Mouse (Mus musculus) limb, embryonic 12.5 days (tissue): ENCODE data around the gene Cct8. TPM values are rescaled to one million over a fixed set of nuclear protein-coding genes. Genes with fewer than 3 reads are reported as not detected.

Experiments
- ATAC-seq: fragments of 200-750 bp; cut with Nextera tagmentation; 2 replicates; pipeline ENCODE4 v1.8.0; 2017; ENCODE audit warnings: low read depth, moderate TSS enrichment; ENCODE audit not compliant: insufficient number of reproducible peaks, insufficient read depth, low FRiP score, low TSS enrichment
- H3K27ac ChIP-seq: fragments of 300-500 bp; sonication (generic); 2 replicates; pipeline ENCODE4 v1.5.1; 2016; ENCODE audit warnings: mild to moderate bottlenecking, moderate library complexity
- H3K27me3 ChIP-seq: fragments of 300-500 bp; sonication (generic); 2 replicates; pipeline ENCODE4 v1.6.1; 2016; ENCODE audit warnings: mild to moderate bottlenecking, moderate library complexity
- H3K36me3 ChIP-seq: fragments of 300-500 bp; sonication (generic); 2 replicates; pipeline ENCODE4 v1.6.1; 2016; ENCODE audit warnings: mild to moderate bottlenecking, moderate library complexity
- H3K4me1 ChIP-seq: fragments of 300-500 bp; sonication (generic); replicated peaks from 2 replicates; pipeline ENCODE4 v1.6.1; 2016
- H3K4me2 ChIP-seq: fragments of 300-500 bp; sonication (generic); 2 replicates; pipeline ENCODE4 v1.6.1; 2016; ENCODE audit warnings: mild to moderate bottlenecking, moderate library complexity
- H3K4me3 ChIP-seq: fragments of 300-500 bp; sonication (generic); replicated peaks from 2 replicates; pipeline ENCODE4 v1.5.1; 2016; ENCODE audit warnings: mild to moderate bottlenecking
- H3K9ac ChIP-seq: fragments of 300-500 bp; sonication (generic); replicated peaks from 2 replicates; pipeline ENCODE4 v1.6.1; 2016; ENCODE audit warnings: mild to moderate bottlenecking, moderate library complexity
- H3K9me3 ChIP-seq: fragments of 300-500 bp; sonication (generic); 2 replicates; pipeline ENCODE4 v1.6.1; 2016; ENCODE audit warnings: mild to moderate bottlenecking, moderate library complexity
- WGBS: fragments of 180-500 bp; shearing (Covaris S2); methylation state at CpG from one replicate; pipeline ENCODE4 v1.1.7; 2016; 5-methylcytosine and 5-hydroxymethylcytosine counted together
- polyA plus RNA-seq: library from polyadenylated mRNA; unstranded; fragments of >200 nt; fragmentation: Nextera tagmentation; extraction: Ambion mirVana; gene quantifications from 2 replicates; pipeline ENCODE4 v1.2.1, GENCODE M21; 2016

The Cct8 gene
- polyA plus RNA-seq, 1 experiment from 2014 or later = 546 TPM

- H3K9me3 ChIP-seq = no peaks in the 10 kb centered on the region
- no peak overlapping the region for H3K4me2 ChIP-seq
- no peak overlapping the region for H3K27ac ChIP-seq
- no peaks in the 10 kb centered on the region for H3K36me3 ChIP-seq
- H3K4me3 ChIP-seq = no peak overlapping the region
- H3K9ac ChIP-seq = no peak overlapping the region
- H3K4me1 ChIP-seq = peaks cover 10% of the 10 kb centered on the region
- H3K27me3 ChIP-seq = no peaks in the 10 kb centered on the region
- ATAC-seq = no peak
Measured at GRCm38 (mm10) chr16:87445110-87445509, 50.6 kb downstream of the Cct8 start.

GRCm38 (mm10) chr16:87444071-87444470 is 51.6 kb downstream of the Cct8 start:
- no peak for ATAC-seq
- H3K9me3 ChIP-seq = no peaks in the 10 kb centered on the region
- H3K4me1 ChIP-seq = peaks cover 10% of the 10 kb centered on the region
- H3K36me3 ChIP-seq = no peaks in the 10 kb centered on the region
- H3K27ac ChIP-seq = no peak overlapping the region
- 65% methylated on average over 1 of the region's 1 CpGs for WGBS
- H3K4me2 ChIP-seq = no peak overlapping the region
- no peaks in the 10 kb centered on the region for H3K27me3 ChIP-seq
- H3K4me3 ChIP-seq = no peak overlapping the region
- H3K9ac ChIP-seq = no peak overlapping the region

GRCm38 (mm10) chr16:87443245-87443644 is 52.4 kb downstream of the Cct8 start:
- H3K4me2 ChIP-seq = no peak overlapping the region
- no peak overlapping the region for H3K4me3 ChIP-seq
- ATAC-seq = no peak
- no peaks in the 10 kb centered on the region for H3K36me3 ChIP-seq
- no peaks in the 10 kb centered on the region for H3K27me3 ChIP-seq
- no peak overlapping the region for H3K27ac ChIP-seq
- H3K9ac ChIP-seq = no peak overlapping the region
- no peaks in the 10 kb centered on the region for H3K9me3 ChIP-seq
- H3K4me1 ChIP-seq = peaks cover 10% of the 10 kb centered on the region

- Histone ChIP-seq H3K27ac (no peak overlapping the region), H3K36me3 (no peaks in the 10 kb centered on the region), H3K4me2 (no peak overlapping the region), H3K27me3 (no peaks in the 10 kb centered on the region), H3K4me1 (peaks cover 10% of the 10 kb centered on the region), H3K9ac (no peak overlapping the region), H3K4me3 (no peak overlapping the region), H3K9me3 (no peaks in the 10 kb centered on the region)
- ATAC-seq = no peak
- 46% methylated on average over 5 of the region's 5 CpGs for WGBS
Measured at GRCm38 (mm10) chr16:87442291-87442690, 53.4 kb downstream of the Cct8 start.

- no peaks in the 10 kb centered on the region for H3K27me3 ChIP-seq
- H3K4me2 ChIP-seq = peak overlapping the region; percentile 86
- 25% methylated on average over 9 of the region's 9 CpGs for WGBS
Measured at GRCm38 (mm10) chr16:87441089-87441488, 54.6 kb downstream of the Cct8 start.

GRCm38 (mm10) chr16:87440184-87440686 is 55.4 kb downstream of the Cct8 start, which contains the start of gene Rwdd2b:
Rwdd2b (minus strand) TSS chr16:87440573.
- Histone ChIP-seq H3K27me3 (no peaks in the 10 kb centered on the region), H3K9me3 (no peaks in the 10 kb centered on the region), H3K27ac (peak within 1 kb of the TSS; percentile 89), H3K36me3 (0 out of 2 replicates have a peak, but pooled peaks cover 7% of the 10 kb centered on the region), H3K4me1 (peaks cover 10% of the 10 kb centered on the region), H3K4me2 (peak within 1 kb of the TSS; percentile 86), H3K9ac (peak within 1 kb of the TSS; percentile 83), H3K4me3 (peak within 1 kb of the TSS; percentile 79)
- ATAC-seq = peak; percentile 90
- under 1% methylated on average over 38 of the region's 38 CpGs for WGBS

More at GRCm38 (mm10) chr16:87441089-87441488, 54.6 kb downstream of the Cct8 start:
- Histone ChIP-seq H3K27ac (no peak overlapping the region), H3K9ac (peak overlapping the region; percentile 83; the same call in 1 of the 2 replicates), H3K4me1 (peaks cover 10% of the 10 kb centered on the region), H3K9me3 (no peaks in the 10 kb centered on the region), H3K4me3 (peak overlapping the region; percentile 79), H3K36me3 (0 out of 2 replicates have a peak, but pooled peaks cover 5% of the 10 kb centered on the region)
- no peak for ATAC-seq

GRCm38 (mm10) chr16:87438697-87439096 is 57.0 kb downstream of the Cct8 start:
- no peak overlapping the region for H3K4me2 ChIP-seq
- H3K4me1 ChIP-seq = peaks cover 10% of the 10 kb centered on the region
- 0 out of 2 replicates have a peak, but pooled peaks cover 7% of the 10 kb centered on the region for H3K36me3 ChIP-seq
- H3K9ac ChIP-seq = no peak overlapping the region
- WGBS = 91% methylated on average over 8 of the region's 8 CpGs
- no peak overlapping the region for H3K4me3 ChIP-seq
- no peak for ATAC-seq
- no peak overlapping the region for H3K27ac ChIP-seq
- no peaks in the 10 kb centered on the region for H3K9me3 ChIP-seq
- no peaks in the 10 kb centered on the region for H3K27me3 ChIP-seq

- H3K36me3 ChIP-seq = 0 out of 2 replicates have a peak, but pooled peaks cover 7% of the 10 kb centered on the region
- WGBS = 94% methylated on average over 21 of the region's 21 CpGs
Measured at GRCm38 (mm10) chr16:87437096-87437495, 58.6 kb downstream of the Cct8 start.

GRCm38 (mm10) chr16:87435411-87436205 is 60.1 kb downstream of the Cct8 start:
- H3K9ac ChIP-seq = no peak overlapping the region
- no peak overlapping the region for H3K27ac ChIP-seq
- H3K9me3 ChIP-seq = no peaks in the 10 kb centered on the region
- peaks cover 6% of the 10 kb centered on the region; the same call in 1 of the 2 replicates for H3K4me1 ChIP-seq
- H3K4me3 ChIP-seq = no peak overlapping the region
- no peak for ATAC-seq
- H3K4me2 ChIP-seq = no peak overlapping the region
- no peaks in the 10 kb centered on the region for H3K27me3 ChIP-seq
- H3K36me3 ChIP-seq = 0 out of 2 replicates have a peak, but pooled peaks cover 7% of the 10 kb centered on the region
- 87% methylated on average over 13 of the region's 13 CpGs for WGBS

More at GRCm38 (mm10) chr16:87437096-87437495, 58.6 kb downstream of the Cct8 start:
- H3K4me3 ChIP-seq = no peak overlapping the region
- no peak overlapping the region for H3K4me2 ChIP-seq
- H3K9me3 ChIP-seq = no peaks in the 10 kb centered on the region
- ATAC-seq = no peak
- H3K27me3 ChIP-seq = no peaks in the 10 kb centered on the region
- H3K27ac ChIP-seq = no peak overlapping the region
- peaks cover 10% of the 10 kb centered on the region for H3K4me1 ChIP-seq
- no peak overlapping the region for H3K9ac ChIP-seq

- 88% methylated on average over 6 of the region's 6 CpGs for WGBS
- Histone ChIP-seq H3K9me3 (no peaks in the 10 kb centered on the region), H3K36me3 (0 out of 2 replicates have a peak, but pooled peaks cover 7% of the 10 kb centered on the region), H3K27me3 (no peaks in the 10 kb centered on the region), H3K4me3 (no peak overlapping the region), H3K27ac (no peak overlapping the region), H3K4me2 (no peak overlapping the region), H3K4me1 (peaks cover 6% of the 10 kb centered on the region; the same call in 1 of the 2 replicates), H3K9ac (no peak overlapping the region)
- ATAC-seq = no peak
Measured at GRCm38 (mm10) chr16:87434946-87435345, 60.7 kb downstream of the Cct8 start.

GRCm38 (mm10) chr16:87434266-87434665 is 61.4 kb downstream of the Cct8 start:
- no peaks in the 10 kb centered on the region for H3K27me3 ChIP-seq
- no peak overlapping the region for H3K27ac ChIP-seq
- 0 out of 2 replicates have a peak, but pooled peaks cover 7% of the 10 kb centered on the region for H3K36me3 ChIP-seq
- no peaks in the 10 kb centered on the region for H3K9me3 ChIP-seq
- no peak overlapping the region for H3K4me3 ChIP-seq
- no peak overlapping the region for H3K9ac ChIP-seq
- peaks cover 6% of the 10 kb centered on the region; the same call in 1 of the 2 replicates for H3K4me1 ChIP-seq
- no peak for ATAC-seq
- WGBS = 90% methylated on average over 7 of the region's 7 CpGs
- H3K4me2 ChIP-seq = no peak overlapping the region
